Mouse (Mus musculus): ENCODE measurements around the gene Aasdh.

DNA sequence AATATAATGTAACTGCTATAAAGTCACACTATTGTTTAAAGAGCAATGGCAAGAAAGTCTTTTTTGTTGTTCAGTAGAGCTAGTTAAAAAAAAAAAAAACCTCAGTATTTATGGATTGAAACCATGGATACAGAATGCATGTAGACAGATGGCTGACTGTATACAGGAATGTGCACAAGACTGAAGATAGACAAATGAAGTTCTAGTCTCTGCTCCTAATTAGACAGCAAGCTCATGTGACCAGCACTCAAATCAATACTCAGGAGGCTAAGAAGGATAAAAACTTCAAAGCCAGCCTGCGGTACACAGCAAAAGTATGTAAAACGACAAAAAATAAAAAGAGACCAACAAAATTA, 40.3 kb upstream of the Aasdh start:
- TF ChIP-seq CTCF (IDR thresholded peaks at IDR 0.05; ENCODE audit: low read depth) (no peak), EP300 (IDR thresholded peaks at IDR 0.05; ENCODE audit: low read depth) (no peak)

Data from liver, postnatal 0 days (tissue).